Mouse (Mus musculus) cerebellum, postnatal 36 days (tissue): Measurements from ENCODE around the gene Ube2e3.

Experiments used
- DNase-seq, 2 experiments: peaks; one replicate each; pipeline ENCODE4 v3.0.0; 2021 to 2022; ENCODE audit warnings: mixed read lengths in 2 of 2

Gene Ube2e3

DNA sequence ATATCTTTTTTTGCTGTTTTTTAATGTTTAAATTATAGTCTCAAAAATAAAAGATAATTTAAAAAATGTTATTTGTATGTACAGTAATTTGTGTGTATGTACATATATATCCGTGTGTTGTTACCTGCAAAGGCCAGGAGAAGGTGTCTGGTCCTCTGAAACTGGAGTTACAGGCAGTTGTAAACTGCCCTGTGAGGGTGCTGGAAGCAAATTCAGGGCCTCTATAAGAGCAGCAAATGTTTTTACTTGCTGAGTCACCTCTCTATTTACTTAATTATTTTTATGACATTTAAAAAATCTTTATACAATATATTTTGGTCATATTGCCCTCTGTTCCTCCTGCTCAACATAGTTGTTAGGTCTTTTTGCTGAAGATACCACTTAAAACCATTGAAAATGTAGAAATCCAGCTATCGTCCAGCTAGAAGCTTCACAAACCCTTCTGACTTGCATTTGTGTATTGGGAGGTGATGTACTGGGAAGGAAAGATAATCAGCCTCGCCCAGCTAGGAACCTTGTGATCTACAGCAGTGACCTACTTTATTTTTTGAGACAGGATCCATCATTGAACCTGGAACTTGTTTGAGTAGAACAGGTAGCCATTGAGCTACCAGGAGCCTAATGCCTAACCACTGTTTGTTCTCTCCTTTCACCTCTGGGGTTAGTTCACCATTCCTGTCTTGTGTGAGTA lies 15.0 kb downstream of the Ube2e3 start:
- DNase-seq: no peak

DNA sequence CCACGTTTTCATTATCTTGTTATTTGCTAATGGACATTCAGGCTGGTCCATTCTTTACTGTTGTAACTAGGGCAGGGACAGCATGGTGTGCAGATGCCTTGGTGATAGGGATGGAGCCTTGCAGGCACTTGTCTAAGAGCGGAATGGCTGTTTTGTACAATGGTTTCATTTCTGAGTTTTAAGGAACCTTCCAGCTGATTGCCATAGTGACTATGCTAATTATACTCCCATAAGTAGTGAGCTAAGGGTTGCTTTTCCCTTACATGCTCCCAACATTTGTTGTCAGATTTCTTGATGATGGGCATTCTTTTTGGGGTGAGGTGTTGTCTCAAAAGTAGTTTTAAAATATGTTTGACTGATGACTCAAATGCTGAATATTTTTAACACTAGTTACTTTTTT lies 18.5 kb downstream of the Ube2e3 start:
- no peak for DNase-seq

DNA sequence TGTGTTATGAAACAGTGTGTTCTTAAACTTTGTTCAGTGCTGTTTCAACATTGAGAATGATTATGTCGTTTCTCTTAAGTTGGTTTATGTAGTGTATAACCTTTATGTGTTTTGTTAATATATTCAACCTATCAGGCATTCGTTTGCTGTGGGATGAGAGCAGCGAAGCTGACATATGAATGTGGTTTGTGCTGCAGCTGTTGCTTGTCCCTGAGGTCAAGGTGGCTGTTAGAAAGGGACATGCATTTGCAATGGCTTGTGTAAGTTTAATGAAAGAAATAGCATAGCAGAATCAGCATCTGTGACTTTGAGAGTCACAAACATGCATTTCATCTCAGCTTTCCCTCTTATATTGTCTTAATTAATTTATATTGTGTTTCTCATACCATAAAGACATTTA lies 20.3 kb downstream of the Ube2e3 start:
- no peak for DNase-seq

DNA sequence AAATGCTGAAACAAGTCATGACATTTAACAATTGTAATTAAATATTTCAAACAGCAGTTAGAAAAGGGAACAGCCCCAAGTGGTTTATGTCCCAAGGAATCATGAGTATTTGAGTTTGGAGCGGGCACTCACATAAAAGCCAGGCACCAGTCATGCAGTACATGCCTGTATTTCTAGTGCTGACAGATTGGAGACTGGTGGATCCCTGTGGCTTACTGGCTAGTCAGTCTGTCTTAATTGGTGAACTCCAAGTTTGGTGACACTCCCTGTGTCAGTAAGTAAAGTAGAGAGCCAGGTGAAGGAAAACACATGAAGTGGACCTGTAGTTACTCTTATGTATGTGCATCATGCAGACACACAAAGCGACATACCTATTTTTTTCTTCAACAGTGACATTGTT lies 27.3 kb downstream of the Ube2e3 start:
- DNase-seq: no peak

DNA sequence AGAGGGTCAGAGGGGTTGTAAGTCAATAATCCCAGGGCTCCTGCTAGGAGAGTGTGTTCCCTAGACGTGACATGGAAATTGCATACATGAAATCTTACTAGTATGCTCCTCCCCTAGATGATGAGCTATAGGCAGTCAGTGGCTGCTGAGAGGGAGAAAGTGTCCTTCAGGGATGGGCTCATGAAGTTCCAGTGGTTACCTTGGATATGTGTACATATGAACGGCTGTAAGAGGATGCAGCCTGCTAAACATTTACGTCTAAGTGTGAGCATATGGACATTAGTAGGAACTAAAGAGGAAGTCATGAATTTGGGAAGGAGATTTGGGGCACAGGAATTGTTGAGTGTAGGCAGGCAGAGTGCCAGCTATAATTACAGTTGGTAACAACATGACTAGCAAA lies 38.0 kb downstream of the Ube2e3 start:
- no peak for DNase-seq

DNA sequence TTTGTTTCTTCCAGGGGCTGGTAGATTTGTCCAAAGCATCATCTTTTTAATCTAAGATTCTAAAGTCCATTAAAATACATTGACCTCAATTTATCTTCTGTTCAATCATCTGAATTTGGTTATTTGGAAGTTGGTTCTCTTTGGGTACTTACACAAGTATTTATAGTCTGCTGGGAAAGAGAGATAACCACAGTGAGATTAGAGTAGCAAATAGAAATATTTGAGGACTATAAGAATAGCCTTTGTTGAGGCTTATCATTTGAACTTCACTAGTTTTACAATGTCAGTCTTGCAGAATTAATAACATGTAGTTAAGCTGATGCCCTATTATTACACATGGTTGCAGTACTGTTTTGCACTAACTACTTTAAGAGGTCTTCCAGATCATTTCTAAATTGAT lies 43.6 kb downstream of the Ube2e3 start:
- no peak for DNase-seq

DNA sequence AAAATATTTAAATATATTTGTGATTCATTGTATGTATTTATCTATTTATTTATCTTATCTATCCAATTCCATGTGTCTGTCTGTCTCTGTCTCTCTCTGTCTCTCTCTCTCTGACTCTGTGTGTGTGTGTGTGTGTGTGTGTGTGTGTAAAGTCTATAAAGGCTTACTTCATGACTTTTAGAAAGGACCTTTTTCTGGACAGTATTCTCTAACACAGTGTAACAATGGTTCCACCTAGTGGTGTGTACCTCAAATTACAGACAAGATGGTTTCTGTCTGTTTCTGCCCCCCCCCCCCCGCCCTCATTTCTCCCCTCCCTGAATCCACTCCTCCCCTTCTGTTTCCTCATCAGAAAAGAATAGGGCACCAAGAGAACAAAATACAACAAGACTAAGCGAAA lies 46.9 kb downstream of the Ube2e3 start:
- DNase-seq: no peak

DNA sequence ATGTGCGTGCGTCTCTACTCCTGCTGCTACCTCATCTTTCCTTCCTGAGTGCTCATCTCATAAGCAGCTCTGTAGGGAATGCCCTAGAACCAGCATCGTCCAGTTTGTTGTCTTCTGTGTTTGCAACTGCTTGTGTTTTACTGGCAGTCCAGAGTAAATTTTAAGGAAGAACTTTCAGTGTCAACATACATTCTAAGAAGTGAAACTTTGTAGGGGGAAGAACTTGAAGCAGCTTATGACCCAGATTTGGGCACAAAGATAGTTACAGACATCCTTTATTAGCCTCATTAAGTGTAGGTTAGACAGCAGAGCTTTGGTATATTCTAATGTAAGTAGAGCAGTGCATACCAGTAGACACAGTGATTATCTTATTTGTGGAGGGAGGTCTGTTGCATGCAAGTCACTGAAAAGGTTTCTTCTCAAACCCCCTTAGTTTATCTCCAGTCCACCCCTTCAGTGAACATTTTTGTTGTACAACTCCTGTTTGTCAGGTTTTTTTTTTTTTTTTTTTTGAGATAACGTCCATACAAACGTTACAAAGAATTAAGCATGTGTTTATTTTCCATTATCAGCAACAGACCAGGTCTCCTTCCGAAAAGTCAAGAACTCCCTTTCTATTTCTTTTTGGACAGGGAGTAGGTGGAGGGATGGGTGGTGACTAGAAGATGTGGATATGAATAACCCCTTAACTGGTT lies 55.2 kb downstream of the Ube2e3 start:
- DNase-seq: no peak

DNA sequence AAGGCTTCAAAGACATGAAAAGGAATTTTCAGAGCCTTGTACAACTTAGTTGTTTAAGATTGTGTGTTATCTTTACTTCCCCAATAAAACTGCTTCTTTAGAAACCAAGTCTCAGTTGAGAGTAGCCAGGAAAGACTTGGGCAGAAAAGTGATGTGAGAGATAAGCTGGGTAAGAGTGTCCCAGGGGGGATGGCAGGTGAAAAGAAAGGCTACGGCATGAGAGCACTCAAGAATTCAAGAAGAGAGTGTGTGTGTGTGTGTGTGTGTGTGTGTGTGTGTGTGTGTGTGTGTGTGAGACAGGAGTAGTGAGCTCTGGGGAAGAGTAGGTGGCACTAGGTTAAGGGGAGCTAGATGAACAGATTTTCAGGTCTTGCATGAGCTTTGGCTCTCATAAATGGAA lies 57.9 kb downstream of the Ube2e3 start:
- DNase-seq: no peak

DNA sequence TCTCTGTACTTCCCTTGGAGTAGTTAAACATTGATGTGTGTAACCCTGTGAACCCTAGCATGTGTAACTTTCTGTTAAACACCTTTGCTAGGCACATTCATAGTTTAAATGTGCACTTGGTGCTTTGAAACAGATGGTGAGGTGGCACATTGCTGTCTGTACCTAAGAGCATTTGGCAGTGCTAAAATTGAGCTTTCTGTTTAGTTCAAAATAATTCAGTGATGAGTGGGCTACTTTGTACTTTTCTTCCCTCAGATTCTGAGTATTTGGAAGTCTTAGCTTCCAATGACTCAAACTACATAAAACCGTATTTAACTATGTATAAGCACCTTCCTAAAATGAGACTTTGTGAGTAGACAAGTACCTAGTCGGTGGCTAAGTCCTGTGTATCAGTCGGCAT lies 59.7 kb downstream of the Ube2e3 start:
- DNase-seq: no peak

DNA sequence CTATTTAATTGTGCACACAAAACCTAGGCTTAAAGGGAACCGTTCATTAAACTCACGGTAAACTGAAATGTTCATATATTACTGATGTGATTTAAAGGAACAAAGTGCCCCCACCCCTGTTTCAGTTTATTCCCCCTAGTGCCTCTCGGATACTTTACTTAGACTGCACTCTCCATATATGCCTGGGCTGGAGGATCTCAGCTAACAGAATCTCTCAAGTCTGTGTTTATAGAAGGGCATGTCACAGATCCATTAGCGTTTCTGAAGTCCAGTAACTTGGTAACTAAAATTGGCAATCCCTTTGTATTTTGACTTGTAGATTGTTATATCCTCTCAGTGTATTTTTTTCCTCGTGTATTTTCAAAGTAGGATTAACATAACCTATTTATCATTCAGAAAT lies 60.2 kb downstream of the Ube2e3 start:
- DNase-seq: no peak

DNA sequence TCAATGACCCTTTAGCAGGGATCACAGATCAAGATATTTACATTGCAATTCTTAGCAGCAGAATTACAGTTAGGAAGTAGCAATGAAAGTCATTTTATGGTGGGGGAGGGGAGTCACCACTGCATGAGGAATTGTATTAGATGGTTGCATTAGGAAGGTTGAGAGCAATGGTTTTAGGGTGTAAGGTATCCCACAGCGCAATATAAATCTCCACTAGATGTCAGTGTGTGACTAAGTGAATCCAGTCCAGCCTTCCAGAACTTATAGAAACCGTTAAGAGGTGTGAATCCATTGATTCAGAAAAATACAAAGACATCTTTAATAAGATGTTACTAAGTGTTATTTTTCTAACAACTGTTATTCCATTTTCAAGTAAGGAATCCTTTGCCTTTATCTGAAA lies 63.4 kb downstream of the Ube2e3 start:
- DNase-seq: no peak

DNA sequence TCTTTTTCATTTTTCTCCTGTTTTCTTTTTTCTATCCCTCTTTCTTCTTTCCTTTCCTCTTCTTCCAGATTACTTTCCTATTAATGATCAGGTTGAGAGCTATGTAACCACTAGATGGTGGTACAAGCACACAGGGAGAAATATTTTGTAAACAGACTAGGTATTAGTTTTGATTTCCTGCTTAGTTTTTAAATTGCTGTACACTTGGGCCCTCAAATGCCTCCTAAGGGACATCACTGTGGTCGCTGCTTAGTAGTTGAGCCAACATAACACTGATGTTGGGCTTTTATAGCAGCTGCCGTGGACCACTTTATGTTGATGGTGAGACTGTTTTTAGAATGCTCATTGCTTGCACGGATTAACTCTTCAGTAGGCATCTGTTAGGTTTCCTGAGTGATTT lies 91.5 kb downstream of the Ube2e3 start:
- DNase-seq: peak in 1 of 2 experiments; percentile 29

DNA sequence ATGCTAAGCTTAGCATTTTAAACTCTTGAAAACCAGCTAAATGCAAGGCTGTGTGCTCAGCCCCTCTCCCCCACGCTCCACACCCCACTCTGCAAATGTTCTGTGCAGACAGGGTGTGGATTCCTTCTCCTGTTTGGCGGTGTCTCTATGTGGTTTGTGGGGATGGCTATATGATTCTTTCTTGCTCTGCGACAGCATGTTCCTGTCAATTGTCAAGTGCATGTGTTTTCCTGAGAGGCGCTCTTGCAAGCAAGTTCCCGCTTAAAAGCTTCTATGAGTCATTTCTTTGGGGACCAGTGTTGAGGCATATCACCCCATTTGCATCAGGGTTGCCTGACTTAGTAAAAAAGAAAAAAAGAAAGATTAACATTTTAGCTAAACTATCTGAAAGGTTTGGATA lies 92.4 kb downstream of the Ube2e3 start:
- no peak for DNase-seq

DNA sequence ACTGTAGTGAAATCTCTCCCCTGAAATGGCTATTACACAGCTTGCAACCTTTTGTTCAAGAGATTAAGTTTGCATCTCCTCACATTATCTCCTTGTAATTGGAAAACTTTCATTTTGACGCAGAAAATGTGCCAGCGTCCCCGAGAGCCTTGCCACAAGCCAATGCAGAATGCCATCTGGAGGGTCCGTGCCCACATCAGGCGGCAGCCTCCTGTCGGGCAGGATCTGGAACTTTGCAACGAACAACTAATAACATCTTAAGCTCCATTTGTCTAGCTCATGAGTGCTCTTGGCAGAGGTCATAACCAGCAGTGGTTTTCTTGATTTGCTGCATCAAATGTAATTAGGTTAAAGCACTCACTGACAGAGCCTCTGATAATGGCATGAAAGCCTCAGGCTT lies 93.1 kb downstream of the Ube2e3 start:
- peak; percentile 11 for DNase-seq

DNA sequence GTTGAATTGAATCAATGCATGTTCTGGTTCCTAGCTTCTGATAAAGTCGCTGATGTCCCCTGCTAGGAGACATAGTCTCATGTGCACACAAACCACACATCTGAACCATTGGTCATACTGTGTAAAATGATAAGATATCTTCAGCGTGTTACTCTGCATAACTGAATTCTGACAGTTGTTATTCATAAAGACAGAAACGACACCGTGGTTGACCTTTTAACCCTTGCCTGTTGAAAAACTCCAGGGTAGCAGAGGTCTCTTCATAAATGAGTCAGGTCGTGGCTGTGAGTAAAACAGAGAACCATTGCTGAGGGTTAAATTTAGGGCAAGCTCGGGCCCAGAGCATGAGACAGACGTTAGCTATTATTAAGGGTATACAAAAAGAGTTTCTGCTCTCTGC lies 93.7 kb downstream of the Ube2e3 start:
- DNase-seq: no peak

DNA sequence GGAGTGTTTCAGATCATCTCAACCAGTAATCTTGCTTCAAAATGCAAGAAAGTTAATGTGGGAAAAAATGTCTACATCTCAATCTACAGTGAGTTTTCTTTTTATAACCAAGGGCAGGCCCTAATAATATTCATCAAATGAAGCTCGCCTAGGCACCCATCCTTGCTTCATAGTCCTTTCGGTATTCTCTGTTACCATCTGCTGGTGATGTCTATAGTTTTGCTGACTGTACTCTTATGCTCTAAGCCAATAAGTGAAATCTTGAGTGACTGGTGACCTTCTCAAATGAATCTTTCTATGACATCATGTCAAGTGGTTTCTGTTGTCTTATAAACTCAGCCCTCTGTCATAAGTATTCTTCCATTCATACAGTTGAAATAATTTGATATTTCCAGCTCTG lies 97.1 kb downstream of the Ube2e3 start:
- DNase-seq: no peak

DNA sequence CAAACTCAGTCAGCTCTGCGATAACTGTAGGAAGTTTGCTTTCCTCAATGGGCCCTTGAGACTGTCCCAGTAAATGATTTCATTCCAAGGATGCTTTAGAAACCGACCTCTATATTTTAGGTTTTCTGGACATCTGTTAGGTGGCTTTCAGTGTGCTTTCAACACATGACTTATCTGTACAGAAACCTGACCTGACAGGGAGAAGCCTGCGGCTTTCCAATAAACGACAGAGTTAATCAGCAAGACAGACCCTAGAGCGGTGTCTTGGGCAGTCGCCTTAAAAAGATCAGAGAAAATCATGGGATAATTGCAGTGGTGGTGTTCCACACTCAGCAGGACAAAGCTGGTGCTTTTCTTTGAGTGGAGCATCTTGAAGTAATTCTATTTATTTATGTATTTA lies 97.5 kb downstream of the Ube2e3 start:
- DNase-seq: no peak

DNA sequence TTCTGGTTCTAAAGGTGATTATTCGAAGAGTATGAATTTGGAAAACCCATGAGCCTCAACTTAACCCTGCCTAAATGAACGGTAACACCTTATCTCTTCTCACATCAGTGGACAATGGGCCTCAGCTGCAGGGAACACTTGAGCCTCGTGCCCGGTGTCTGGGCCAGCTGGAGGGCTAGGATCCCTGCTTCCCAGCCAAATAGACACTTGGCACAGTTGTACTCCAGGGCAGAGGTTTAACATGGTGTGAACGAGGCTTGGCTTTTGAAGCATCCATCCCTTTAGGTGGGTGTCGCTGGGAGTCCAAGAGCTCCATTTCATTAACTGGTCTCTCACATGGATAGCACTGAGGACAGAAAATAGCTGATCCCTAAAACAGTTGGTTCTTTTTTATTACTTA lies 102.2 kb downstream of the Ube2e3 start:
- DNase-seq: no peak
